Mouse (Mus musculus) heart, adult 18-20 months (tissue): Measurements from ENCODE around the gene Slamf6. TPM values are rescaled to one million over a fixed set of nuclear protein-coding genes. Genes with fewer than 3 reads are reported as not detected.
"Not testable (repeated sequence)": the region's sequence is repeated elsewhere in the genome, so short reads cannot be mapped to it uniquely, and the experiment has no call there.

Source experiments
- DNase-seq, 2 experiments: peaks; one replicate each; pipeline ENCODE4 v3.0.0; 2021 to 2022; ENCODE audit warnings: mixed read lengths in 1 of 2
- total RNA-seq, 2 experiments: library from RNA; stranded (reverse); gene quantifications; 2 replicates each; pipeline ENCODE4 v1.2.3; 2021

Slamf6 gene
- total RNA-seq, 2 experiments from 2014 or later, result 0.10 to 1.3 TPM

DNA sequence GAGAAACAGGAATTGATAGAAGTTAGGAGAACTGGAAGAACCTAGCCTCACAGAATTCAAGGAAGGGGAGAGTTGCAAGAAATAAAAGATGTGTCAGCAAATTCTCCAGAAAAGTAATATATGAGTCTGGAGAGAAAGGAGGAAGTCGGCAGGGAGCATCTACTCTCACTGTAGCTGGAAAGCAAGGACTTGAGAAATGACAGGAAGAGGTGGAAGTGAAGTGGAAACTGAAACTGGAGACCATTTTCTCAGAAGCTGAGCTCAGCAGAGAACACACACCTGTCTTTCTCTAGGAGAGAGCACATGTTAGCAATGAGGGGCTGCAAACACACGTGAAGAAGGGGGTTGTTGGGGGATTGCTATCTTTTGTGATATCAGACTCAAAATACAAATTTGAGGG, 40.1 kb downstream of the Slamf6 start:
- DNase-seq, result peak in 1 of 2 experiments; percentile 14

DNA sequence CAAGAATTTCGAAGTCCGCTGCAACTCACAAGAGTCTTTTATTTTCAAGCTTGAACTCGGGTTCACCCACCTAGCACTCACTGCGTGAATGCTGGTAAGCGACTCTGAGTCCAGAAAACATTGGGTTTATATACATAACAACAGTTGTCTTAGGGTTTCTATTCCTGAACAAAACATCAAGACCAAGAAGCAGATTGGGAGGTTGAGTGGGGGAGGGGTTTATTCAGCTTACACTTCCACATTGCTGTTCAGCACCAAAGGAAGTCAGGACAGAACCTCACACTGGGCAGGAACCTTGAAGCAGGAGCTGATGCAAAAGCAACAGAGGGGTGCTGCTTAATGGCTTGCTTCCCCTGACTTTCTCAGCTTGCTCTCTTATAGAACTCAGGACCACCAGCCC, 43.4 kb downstream of the Slamf6 start:
- no peak for DNase-seq

DNA sequence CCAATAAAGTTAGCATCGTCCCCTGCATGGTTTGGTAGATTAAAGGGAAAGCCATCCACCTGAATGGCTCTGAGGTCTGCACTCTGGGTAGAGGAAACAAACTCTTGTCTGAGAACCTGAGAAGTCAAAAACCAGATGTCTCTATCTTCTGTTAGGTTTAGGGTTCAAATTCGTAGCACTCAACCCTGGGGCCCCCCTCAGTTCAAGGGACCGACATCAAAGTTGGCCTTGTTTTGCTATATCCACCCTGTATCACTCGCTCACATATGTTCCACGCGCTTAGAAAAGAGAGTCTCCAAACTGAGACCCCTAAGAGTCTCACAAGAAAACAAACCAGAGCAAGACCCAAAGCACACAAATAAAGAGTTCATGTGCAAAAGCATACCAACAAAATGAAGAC, 44.4 kb downstream of the Slamf6 start:
- no peak for DNase-seq

DNA sequence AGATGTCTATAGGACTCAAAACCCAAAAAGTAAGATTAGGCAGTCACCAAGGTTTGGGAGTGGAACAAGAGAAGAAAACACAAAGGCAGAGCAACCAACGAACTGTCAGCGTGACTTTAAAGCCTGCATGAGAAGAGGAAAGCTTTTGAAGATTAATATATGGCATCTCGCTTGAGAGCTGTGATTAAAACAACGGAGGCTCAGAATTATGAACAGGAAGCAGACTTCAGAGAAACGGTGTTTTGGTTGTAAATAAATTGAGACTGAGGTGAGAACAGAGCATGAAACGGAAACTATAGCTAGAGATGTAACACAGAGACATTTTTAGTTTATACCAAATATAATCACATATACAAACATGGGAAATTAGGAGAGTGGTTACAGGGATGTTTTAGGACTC, 46.3 kb downstream of the Slamf6 start:
- no peak for DNase-seq

DNA sequence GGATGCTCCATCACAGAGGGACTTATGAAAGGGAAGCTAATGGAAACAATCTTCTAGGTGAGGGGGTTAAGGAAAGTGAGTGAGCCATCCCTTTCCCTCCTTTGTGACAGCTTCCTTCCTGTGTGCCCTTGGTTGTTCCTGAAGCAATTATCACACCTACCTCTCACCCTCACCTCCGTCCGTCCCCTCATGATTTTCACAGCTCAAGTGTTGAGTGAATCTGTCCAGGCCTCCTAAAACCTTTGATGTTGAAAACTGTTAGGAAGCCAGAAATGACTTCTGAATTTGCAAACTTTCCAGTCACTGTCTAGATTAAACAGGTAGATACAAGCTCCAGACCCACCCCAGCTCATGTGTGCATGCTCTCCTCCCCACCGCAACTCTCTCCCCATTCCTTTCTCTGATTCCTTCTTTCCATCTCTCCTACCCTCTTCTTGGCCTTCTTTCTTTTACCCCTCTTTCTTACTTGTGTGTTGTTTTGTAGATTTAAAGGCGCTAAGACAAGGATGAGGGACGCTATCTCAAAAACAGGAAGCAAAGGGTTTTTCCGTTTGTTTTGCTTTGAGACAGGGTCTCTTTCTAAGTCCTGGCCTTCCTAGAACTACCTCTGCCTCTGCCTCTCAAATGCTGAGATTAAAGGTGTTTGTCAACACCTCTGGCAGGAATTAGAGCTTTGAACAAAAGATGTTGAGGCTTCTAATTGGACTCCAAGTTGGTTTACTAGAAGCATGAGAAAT, 48.9 kb downstream of the Slamf6 start:
- DNase-seq, result no peak

DNA sequence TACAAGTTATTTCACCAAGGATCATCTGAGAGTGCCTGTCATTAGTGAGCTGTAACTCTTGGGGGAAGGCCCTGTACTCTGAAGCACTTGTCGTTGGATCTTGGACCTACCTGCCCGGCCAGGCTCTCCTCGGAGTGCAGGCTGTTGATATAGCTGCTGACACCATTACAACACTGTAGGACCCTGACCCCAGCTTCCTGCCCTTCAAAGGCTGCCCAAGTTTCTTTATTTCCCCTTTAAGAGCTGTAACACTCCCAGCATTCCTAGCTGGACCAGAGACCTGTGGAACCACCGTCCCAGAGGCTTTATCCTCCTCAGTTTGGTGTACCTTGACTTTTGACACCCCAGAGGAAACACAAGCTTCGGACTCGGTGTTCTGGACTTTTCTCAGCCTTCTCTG, 51.9 kb downstream of the Slamf6 start:
- no peak for DNase-seq

DNA sequence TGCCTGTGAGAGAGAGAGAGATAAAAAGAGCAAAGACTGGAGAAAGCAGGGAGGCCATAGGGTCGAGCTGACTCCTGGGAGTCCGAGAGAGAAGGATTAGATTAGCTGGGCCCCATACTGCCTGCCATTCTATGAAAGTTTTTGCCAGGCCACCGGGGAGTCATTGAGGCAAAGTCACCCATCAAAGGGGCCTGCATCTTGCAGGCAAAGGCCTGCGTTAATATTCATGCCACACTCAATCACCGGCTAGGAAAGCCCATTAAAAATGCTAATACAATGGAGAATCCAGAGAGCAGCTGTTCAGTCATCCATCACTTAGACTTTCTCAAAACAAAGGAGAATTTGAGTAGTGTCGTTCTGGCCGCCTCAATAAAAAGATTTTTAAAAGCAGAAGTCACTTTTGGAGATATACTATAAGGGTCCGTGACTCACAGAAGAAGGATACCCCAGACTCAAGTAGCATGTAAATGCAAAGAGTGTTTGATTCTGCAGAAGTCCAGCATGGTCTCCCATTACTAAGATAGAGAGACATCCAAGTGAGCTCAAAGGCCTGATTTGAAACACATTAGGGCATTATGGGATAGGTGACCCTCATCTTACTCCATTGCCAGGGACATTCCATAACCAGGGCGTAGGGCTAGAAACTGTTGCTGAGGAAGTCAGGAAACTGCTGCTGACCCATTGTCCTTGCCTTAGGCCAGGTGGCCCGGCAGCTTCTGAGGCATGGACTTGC, 53.7 kb downstream of the Slamf6 start:
- no peak for DNase-seq

DNA sequence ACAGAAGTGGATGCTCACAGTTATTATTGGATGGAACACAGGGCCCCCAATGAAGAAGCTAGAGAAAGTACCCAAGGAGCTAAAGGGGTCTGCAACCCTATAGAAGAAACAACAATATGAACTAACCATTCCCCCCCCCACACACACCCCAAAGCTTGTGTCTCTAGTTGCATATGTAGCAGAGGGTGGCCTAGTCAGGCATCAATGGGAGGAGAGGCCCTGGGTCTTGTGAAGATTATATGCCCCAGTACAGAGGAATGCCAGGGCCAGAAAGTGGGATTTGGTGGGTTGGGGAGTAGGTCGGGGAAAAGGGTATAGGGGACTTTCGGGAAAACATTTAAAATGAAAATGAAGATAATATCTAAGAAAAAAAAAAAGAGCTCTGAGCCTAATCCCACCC, 57.0 kb downstream of the Slamf6 start:
- not testable (repeated sequence) for DNase-seq

DNA sequence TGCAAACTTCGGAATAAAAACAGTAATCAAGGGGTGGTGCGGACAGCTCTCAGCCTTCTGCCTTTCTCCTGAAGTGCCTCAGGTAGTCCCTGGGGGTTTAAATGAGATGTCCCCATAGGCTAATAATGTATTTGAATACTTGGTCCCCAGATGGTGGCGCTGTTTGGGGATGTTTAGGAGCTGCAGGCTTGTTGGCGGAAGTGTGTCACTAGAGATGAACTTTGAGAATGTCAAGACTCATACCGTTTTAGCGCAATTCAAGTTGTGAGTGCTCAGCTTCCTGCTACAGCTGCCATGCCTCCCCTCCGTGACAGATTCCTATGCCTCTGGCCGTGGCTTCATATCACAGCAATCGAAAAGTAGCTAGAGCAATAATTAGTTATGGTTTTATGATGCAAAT, 58.1 kb downstream of the Slamf6 start:
- no peak for DNase-seq

DNA sequence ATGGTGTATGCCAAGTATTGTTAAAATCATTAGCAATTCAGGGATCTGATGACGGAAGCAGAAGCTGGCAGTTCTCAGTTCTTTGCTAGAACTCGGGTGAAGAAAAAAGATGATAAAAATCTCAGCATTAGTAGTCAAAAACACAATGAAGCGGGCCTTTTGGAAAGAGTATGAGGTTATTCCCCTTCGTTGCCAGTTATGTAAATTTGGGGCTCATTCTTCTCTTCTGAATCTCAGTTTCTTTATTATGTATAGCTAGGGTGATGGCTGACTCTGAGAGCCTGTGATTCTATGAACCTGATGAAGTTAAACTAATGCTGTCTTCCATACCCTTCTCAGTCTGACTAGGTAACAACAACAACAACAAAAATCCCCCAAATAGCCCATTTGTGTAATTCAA, 58.5 kb downstream of the Slamf6 start:
- DNase-seq, result no peak

DNA sequence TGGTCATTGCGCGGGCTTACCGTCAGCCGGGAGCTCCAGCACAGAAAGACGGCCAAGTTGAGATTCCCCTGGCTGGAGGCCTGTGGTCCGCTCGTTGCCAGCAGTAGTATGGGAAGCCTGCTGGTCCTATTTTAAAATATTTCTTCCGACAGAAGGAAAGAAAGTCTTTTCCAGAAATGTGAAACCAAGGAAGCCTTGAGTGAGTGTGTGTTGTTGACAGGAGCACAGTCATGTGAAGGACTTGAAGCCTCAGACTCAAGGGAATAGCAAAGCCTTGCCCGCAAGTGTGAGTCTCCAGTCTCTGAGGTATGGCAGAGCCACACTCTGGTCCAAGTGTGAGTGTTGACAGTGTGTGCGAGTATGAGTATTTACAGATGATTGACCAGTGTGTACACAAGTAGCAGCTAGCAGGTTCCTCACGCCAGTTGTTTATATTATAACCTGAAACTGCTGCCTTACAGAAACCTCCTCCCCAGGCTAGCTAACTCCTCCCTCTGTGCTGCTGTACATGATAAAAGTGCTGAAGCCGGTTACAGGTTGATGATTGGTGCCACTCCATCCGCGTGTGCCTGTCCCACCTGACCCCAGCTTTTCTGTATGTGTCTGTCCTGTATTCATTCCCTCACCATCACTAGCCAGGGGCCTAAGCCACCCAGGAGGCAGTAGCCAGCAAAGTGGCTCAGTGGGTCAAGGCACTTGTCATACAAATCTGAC, 59.7 kb downstream of the Slamf6 start:
- no peak for DNase-seq

DNA sequence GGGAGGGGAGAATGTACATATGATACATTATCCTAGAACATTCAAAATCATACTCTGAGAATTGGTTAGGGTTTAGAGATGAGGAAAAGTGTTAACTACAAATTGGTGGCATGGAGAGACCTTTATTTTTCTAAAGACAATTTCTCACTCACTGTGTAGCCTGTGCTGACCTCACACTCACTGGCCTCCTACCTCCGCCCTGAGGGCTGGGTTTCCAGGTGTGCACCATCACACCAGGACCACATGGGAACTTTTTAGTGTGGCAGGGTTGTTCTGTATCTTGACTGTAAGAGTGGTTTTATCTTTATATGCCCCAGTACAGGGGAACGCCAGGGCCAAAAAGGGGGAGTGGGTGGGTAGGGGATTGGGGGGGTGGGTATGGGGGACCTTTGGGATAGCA, 60.6 kb downstream of the Slamf6 start:
- no peak for DNase-seq

DNA sequence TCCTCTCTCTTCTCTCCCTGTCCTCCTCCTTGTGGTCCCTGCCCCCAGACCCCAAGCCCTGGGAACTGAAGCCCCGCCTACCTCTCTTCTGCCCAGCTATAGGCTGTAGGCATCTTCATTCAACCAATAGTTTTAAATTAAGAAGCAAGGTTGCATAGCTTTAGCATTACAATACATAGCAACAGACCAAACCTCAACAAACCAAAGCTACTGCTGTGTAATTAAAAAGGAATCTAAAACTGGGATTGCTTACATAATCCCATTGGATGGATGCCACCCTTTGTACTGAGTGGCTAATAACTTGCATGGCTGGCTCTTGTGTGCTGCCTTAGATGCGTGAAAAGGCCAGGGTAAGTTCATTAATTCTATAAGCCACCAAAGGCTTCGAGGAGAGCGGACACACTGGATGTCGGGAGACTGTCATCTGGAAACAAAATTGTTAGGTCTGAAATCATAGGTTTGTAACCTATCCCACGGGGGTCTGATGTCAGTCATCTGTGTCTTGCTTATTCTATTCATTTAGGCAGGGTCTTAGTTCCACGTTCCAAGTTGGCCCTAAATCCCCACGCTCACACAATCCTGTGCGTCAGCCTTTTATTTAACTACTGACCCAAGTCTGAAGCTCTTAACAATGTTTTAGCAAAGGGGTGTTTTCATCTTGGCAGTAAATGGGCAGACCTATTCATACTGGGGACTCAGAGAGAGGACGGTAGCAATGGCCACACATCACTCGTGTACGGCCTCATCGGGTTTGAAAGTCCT, 62.8 kb downstream of the Slamf6 start:
- DNase-seq, result peak in 1 of 2 experiments; percentile 13

DNA sequence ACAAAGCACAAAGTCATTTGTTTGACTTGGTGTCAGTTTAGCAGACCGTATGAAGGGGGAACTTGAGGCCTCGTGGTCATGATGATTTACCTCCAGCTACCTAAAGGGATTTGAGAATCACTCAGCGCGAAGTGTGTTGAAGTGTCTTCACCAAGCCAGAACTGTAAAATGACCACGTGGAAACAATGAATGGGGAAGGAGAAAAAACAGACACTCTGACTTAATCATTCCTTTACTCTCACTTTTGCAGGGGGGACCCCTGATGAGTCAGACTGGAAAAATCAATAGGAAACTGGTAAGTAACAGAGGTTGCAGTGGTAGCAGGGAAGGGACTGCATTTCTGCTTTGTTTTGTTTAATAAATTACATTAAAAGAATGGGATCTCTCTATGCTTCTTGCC, 64.9 kb downstream of the Slamf6 start:
- DNase-seq, result no peak

DNA sequence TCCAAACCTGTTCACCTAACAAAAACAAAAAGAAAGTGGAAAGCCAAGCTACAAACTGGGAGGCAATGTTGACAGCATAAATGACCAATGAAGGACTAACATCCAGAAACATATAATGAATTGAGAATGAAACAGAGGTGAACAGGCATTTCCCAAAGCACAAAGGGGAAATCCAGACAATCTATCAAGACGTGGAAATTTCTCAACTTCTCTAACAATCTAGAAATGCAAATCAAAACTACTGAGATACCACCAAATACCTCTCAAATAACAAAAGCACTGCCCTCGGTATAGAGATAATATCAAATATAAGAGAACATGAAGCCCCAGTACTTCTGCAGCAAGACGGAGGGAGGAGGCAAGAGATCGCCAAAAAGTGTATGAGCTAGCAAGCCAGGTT, 65.4 kb downstream of the Slamf6 start:
- no peak for DNase-seq

DNA sequence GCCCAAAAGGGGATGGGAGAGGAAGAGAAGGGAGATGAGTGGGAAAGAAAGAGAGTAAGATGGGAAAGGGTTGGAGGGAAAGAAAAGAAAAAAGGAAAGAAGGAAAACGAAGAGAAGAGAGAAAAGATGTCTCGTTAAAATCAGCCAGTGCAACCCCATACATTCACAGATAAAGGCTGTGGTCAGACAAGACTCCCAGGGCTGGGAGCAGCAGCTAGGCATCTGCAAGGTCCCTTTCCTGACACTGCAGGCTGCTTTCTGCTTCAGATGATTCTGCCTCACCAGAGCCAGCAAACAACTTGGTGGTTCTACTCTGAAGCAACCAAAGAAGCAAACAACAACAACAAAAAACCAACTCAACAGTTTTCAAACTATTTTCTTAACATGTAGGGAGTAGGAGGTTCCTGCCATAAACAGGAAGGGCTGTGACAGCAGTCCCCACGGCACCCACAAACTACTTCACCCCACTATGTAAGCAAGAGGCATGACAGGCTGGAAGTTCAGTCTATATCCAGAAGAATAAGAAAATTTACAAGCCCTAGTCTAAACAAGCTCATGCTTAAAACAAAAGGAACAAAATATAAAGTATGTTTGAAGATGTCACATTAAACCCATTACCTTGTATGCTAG, 66.2 kb downstream of the Slamf6 start:
- DNase-seq, result no peak

DNA sequence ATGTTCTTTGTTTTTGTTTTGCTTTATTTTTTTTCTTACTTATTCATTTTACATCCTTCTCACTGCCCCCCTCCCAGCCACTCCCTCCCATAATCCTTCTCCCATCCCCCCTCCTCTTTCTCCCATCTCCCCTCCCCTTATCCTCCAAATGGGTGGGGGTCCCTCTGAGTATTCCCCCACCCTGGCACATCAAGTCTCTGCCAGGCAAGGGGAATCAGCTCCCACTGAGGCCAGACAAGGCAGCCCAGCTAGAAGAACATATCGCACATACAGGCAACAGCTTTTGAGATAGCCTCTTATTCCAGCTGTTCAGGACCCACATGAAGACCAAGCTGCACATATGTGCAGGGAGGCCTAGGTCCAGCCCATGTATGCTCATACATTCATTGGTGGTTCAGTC, 66.8 kb downstream of the Slamf6 start:
- no peak for DNase-seq

DNA sequence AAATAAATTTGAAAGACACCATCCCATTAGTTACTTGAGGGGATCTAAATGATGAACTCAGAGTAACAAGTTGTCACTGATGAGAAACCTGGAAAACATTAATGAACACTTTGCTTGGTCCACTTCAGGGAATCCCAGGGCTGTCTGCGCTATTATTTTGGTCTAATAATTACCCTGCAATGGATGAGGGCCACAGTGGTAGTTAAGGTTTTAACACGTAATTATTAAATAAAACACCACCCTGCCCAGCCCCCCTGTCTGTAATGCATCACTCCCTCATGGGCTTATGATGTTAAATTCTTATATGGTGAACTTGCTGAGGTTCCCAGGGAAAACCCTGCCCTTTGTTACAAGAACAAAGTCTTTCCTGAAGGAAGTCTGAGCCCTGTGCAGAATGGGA, 74.6 kb downstream of the Slamf6 start:
- no peak for DNase-seq

DNA sequence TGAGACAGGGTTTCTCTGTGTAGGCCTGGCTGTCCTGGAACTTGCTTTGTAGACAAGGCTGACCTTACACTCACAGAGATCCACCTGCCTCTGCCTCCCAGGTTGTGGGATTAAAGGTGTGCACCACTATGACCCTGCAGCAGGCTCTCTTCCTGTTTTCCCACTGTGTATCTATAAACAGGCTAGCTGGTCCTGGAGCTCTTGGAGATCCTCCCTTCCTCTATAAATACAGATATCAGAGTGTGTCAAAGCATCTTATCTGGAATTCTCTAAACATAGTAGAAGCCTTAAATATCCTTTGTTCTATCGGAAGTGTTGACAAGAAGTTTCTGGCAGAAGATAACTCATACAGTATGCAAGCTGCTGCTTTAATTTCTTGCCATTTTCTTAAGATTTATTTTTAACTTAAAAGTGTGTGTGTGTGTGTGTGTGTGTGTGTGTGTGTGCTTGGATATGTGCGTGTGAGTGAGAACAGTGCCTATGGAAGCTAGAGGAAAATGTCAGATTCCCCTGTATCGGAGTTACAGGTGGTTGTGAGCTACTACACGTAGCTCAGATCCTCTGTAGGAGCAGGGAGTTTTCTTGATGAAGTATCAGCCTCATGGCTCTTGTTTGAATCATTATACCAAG, 75.7 kb downstream of the Slamf6 start:
- DNase-seq, result no peak

DNA sequence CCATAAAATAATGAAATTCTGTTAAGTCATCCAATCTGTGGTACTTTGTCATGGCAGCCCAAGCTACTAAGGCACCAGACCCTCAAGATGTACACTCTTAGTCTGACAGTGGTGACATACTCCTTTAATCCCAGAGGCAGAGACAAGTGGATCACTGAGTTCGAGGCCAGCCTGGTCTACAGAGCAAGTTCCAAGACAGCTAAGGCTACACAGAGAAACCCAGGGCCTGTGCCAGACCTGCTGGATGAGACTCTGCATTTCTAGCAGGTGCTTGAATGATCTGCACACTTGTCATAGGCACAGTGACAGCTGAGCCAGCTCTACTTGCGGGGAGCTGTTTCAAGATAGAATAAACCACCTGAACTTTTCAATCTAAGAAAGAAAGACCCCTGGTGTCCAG, 77.2 kb downstream of the Slamf6 start:
- DNase-seq, result no peak

DNA sequence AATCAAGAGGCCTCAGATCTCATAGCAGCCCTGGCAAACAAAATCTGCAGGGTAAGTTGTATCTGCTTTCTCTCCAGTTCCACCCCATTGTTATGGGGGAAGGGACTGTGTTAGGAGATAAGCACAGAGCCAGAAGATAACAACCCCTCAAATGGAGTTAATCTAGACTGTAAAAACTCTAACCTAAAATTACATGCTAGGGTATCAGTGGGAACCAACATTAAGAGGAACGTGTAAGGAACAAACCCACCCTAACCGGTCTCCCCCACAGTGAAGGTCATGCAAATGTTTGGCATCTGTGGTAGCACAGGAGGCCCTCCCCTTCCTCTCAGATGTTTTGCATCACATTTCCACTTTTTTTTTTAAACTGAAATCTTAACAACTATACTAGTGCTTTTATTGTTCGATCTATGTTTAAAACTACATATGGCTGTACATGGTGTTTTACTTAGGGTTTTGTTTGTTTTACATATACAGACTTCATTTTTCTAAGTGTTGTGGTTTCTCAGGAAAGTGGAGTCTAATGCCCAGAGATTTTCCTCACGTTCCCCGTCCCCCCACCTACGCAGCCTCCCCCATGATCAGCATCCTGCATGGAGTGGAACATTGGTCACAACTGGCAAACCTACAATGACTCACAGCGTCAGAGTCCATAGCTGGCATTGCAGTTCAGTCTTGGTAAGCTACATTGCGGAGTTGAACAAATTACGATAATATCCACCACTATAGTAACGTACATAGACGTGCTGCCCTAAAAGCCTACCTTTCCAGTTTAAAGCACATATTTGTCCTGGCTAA, 77.8 kb downstream of the Slamf6 start:
- DNase-seq, result no peak
